Mouse (Mus musculus) E14TG2a.4 (cell line): Measurements from ENCODE around the gene Zfhx3.

ENCODE experiments used
- CTCF ChIP-seq: conservative IDR thresholded peaks from 2 replicates; pipeline ENCODE4 v1.5.1; 2014; ENCODE audit warnings: low read length
- POU5F1 ChIP-seq: IDR thresholded peaks from 2 replicates; pipeline ENCODE4 v1.6.1; 2014; ENCODE audit warnings: low read length, borderline replicate concordance

DNA sequence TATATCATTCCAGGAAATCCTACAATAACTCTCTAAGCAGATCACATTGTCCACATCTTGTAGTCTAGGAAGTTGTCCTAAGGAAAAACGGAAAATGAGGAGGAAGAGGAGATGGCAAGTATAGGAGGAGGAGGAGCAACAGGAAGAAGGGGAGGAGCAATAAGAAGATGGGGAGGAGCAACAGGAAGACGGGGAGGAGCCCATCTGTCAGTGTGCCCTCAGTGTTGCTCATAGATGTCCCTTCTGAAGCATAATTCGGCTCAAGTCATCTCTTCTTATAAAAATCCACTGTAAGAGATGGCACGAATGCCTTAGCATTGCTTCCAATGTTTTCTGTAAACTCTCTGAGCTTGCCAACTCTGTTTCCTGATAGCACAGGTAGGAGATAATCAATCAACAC, 640.8 kb downstream of the Zfhx3 start:
- no peak for TF ChIP-seq CTCF
- TF ChIP-seq POU5F1, result no peak
